Comparison of ENCODE assay signal across 10 mouse cellular contexts in the genomic region with DNA sequence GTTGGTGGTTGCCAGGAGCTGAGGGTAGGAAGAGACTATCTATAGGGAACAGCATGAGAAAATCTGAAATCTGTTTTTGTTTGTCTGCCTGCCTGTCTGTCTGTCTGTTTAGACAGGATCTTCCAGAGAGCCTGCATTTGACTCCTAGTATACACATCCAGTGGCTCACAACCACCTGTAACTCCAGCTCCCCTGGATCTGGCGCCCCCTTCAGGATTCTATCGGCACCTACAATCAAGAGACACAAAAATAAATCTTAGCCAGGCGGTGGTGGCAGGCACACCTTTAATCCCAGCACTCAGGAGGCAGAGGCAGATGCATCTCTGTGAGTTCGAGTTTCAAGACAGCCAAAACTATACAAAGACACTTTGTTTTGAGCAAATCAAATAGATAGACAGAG. TPM values are rescaled to one million over a fixed set of nuclear protein-coding genes. Genes with fewer than 3 reads are reported as not detected.
DNase-seq lines count a peak whose midpoint lies in the region; ATAC-seq and TF ChIP-seq lines count a peak whose summit lies in the region.
"Had no signal": no experiment of that assay in that cellular context is flagged by ENCODE, and none has a peak within 500 bp of the region (broad histone marks: within the 10 kb centered on the region; RNA-seq: fewer than 3 reads in every experiment).

No protein-coding gene starts in this region.

- CTCF ChIA-PET in Patski (lab: Charles Lee), result interaction anchor here (1.0 to 3.0 kb wide), 6 partner anchors 10 to 56 kb away, joined by 3 to 22 read pairs (median 6); no protein-coding TSS in a partner anchor

- intact Hi-C loops in heart, adult 2 months (cut with DNase I), result no loop called here

- TF ChIP-seq CTCF in heart, adult 2 months (IDR thresholded peaks at IDR 0.05), result peak; percentile 66
- TF ChIP-seq CTCF in midbrain, postnatal 0 days (IDR thresholded peaks at IDR 0.05), result peak; percentile 58
- peak; percentile 70 for TF ChIP-seq CTCF in Patski (IDR thresholded peaks at IDR 0.05)

- H3K36me3 ChIP-seq in heart, adult 2 months (ENCODE audit: control insufficient read depth, insufficient read depth, low read length), result no peaks in the 10 kb centered on the region
- peaks cover 14% of the 10 kb centered on the region; the same call in 1 of the 2 replicates for H3K36me3 ChIP-seq in midbrain, postnatal 0 days (ENCODE audit: insufficient read depth, low read length)
- no peaks in the 10 kb centered on the region; the same call in 1 of the 2 replicates for H3K36me3 ChIP-seq in midbrain, embryonic 11.5 days (ENCODE audit: control insufficient read depth, insufficient read depth, low read length)
- no peaks in the 10 kb centered on the region for H3K36me3 ChIP-seq in splenic B cell, adult 2 months (ENCODE audit: control insufficient read depth, insufficient read depth, low read length, poor library complexity, severe bottlenecking)

- no peak overlapping the region for H3K4me3 ChIP-seq in heart, adult 2 months
- no peak overlapping the region for H3K4me3 ChIP-seq in midbrain, postnatal 0 days (ENCODE audit: low read depth, low read length)
- H3K4me3 ChIP-seq in midbrain, embryonic 11.5 days (ENCODE audit: low read depth, low read length), result no peak overlapping the region

- no peak overlapping the region for H3K27ac ChIP-seq in heart, adult 2 months
- no peak overlapping the region for H3K27ac ChIP-seq in midbrain, postnatal 0 days (ENCODE audit: low read depth, low read length)
- H3K27ac ChIP-seq in midbrain, embryonic 11.5 days (ENCODE audit: low read depth, low read length), result no peak overlapping the region

- no peak overlapping the region for H3K9ac ChIP-seq in heart, adult 2 months (ENCODE audit: low read depth, low read length)
- no peak overlapping the region for H3K9ac ChIP-seq in midbrain, postnatal 0 days (replicated peaks; ENCODE audit: low read length, poor library complexity, severe bottlenecking)
- H3K9ac ChIP-seq in midbrain, embryonic 11.5 days (ENCODE audit: low read length), result no peak overlapping the region

- TF ChIP-seq EP300 in heart, adult 2 months (IDR thresholded peaks at IDR 0.05; ENCODE audit: insufficient read depth, low read depth, low read length), result no peak

- in situ Hi-C loops in Patski (cut with MboI; ENCODE audit: low pct_unique_long_range_greater_than_20kb), result no loop called here

- no peak overlapping the region for H3K4me2 ChIP-seq in midbrain, postnatal 0 days (ENCODE audit: low read depth, low read length, poor library complexity, severe bottlenecking)
- H3K4me2 ChIP-seq in midbrain, embryonic 11.5 days, result no peak overlapping the region

- no peaks in the 10 kb centered on the region for H3K27me3 ChIP-seq in heart, adult 2 months (ENCODE audit: control insufficient read depth, insufficient read depth, low read length)
- no peaks in the 10 kb centered on the region for H3K27me3 ChIP-seq in midbrain, postnatal 0 days (ENCODE audit: insufficient read depth, low read length)
- 0 out of 2 replicates have a peak, but pooled peaks cover 4% of the 10 kb centered on the region for H3K27me3 ChIP-seq in midbrain, embryonic 11.5 days (ENCODE audit: control insufficient read depth, insufficient read depth, low read length)
- no peaks in the 10 kb centered on the region for H3K27me3 ChIP-seq in Patski
- H3K27me3 ChIP-seq in splenic B cell, adult 2 months (ENCODE audit: control insufficient read depth, insufficient read depth, low read length, poor library complexity, severe bottlenecking), result no peaks in the 10 kb centered on the region

- peaks cover 10% of the 10 kb centered on the region for H3K4me1 ChIP-seq in heart, adult 2 months (ENCODE audit: control insufficient read depth, insufficient read depth, low read length)
- H3K4me1 ChIP-seq in midbrain, postnatal 0 days (ENCODE audit: insufficient read depth, low read length), result 0 out of 2 replicates have a peak, but pooled peaks cover 3% of the 10 kb centered on the region
- H3K4me1 ChIP-seq in midbrain, embryonic 11.5 days (ENCODE audit: control insufficient read depth, insufficient read depth, low read length), result peaks cover 5% of the 10 kb centered on the region; the same call in 1 of the 2 replicates

- no peak for DNase-seq in heart, adult 2 months
- DNase-seq in heart, adult 9 months (ENCODE audit: low spot score in 2 of 2), result no peak
- DNase-seq in midbrain, postnatal 0 days (ENCODE audit: low spot score), result no peak
- no peak for DNase-seq in midbrain, embryonic 11.5 days (ENCODE audit: low spot score, missing footprints)
- no peak for DNase-seq in Patski (ENCODE audit: low read depth, low spot score)
- peak; percentile 53 for DNase-seq in splenic B cell, adult 2 months (ENCODE audit: low read depth, low spot score)
- DNase-seq in heart, adult 18-20 months, result no peak
- DNase-seq: heart, postnatal 36 days had no signal

- no peak for ATAC-seq in midbrain, postnatal 0 days (ENCODE audit: low FRiP score)
- ATAC-seq in midbrain, embryonic 11.5 days (ENCODE audit: low FRiP score), result no peak
- ATAC-seq in Patski, result no peak
- no peak for ATAC-seq in megakaryocyte progenitor cell, adult 5-6 weeks (replicated peaks; ENCODE audit: poor library complexity)

- no peak for TF ChIP-seq POLR2A in heart, adult 2 months (IDR thresholded peaks at IDR 0.05; ENCODE audit: insufficient read depth, low read depth, low read length)

- no peaks in the 10 kb centered on the region; the same call in 1 of the 2 replicates for H3K79me2 ChIP-seq in heart, adult 2 months (replicated peaks; ENCODE audit: control insufficient read depth, insufficient read depth, low read length)

- POLR2A ChIA-PET in Patski (lab: Charles Lee), result no interaction called here

- 55% methylated on average over 4 of the region's 4 CpGs for WGBS in heart, adult 2 months
- WGBS in midbrain, postnatal 0 days, result 48% methylated on average over 4 of the region's 4 CpGs
- 45% methylated on average over 4 of the region's 4 CpGs for whole genome bisulfite sequencing in midbrain, embryonic 11.5 days

- H3K9me3 ChIP-seq in midbrain, postnatal 0 days (ENCODE audit: low read length), result no peaks in the 10 kb centered on the region
- H3K9me3 ChIP-seq in midbrain, embryonic 11.5 days (ENCODE audit: control insufficient read depth, low read length), result no peaks in the 10 kb centered on the region

RNA-seq across cellular contexts. Expression of a gene that starts 4.5 kb away (rescaled TPM):
- total RNA-seq in heart, adult 2 months (2021), result 10 to 100 TPM in 1 of 2 experiments, 1 to 10 TPM in 1; 9.8 to 11.4 TPM
- polyA plus RNA-seq in heart, adult 2 months (2012; rRNA removed), result 14.4 and 15.6 TPM in 2 replicates
- 185 and 264 TPM in 2 replicates for total RNA-seq in midbrain, postnatal 0 days (2014; rRNA removed)
- polyA plus RNA-seq in midbrain, postnatal 0 days (2015; fragmentation: Nextera tagmentation; extraction: Ambion mirVana), result 424 and 430 TPM in 2 replicates
- polyA plus RNA-seq in midbrain, embryonic 11.5 days (2014; fragmentation: Nextera tagmentation; extraction: Ambion mirVana), result 51.4 and 53.8 TPM in 2 replicates
- polyA plus RNA-seq in Patski (2021), result 30.1 TPM
- 2.9 and 4.7 TPM in 2 replicates for total RNA-seq in megakaryocyte progenitor cell, adult 5-6 weeks (2015)
- 1.6 and 3.7 TPM in 2 replicates for total RNA-seq in megakaryocyte progenitor cell, adult 5-6 weeks (2017)
- total RNA-seq in heart, adult 18-20 months (2021), result 10 to 100 TPM; 12.2 to 13.0 TPM

RNA-seq across cellular contexts. Expression of a gene that starts 33.4 kb away (rescaled TPM):
- total RNA-seq in heart, adult 2 months (2021), result 10 to 100 TPM; 19.5 to 20.0 TPM
- 21.0 and 21.5 TPM in 2 replicates for polyA plus RNA-seq in heart, adult 2 months (2012; rRNA removed)
- total RNA-seq in midbrain, postnatal 0 days (2014; rRNA removed), result 39.5 and 40.9 TPM in 2 replicates
- 17.7 and 18.1 TPM in 2 replicates for polyA plus RNA-seq in midbrain, postnatal 0 days (2015; fragmentation: Nextera tagmentation; extraction: Ambion mirVana)
- 10.3 and 10.6 TPM in 2 replicates for polyA plus RNA-seq in midbrain, embryonic 11.5 days (2014; fragmentation: Nextera tagmentation; extraction: Ambion mirVana)
- 170 TPM for polyA plus RNA-seq in Patski (2021)
- 3.3 and 3.5 TPM in 2 replicates for total RNA-seq in megakaryocyte progenitor cell, adult 5-6 weeks (2015)
- total RNA-seq in megakaryocyte progenitor cell, adult 5-6 weeks (2017), result 6.5 and 6.8 TPM in 2 replicates
- 10 to 100 TPM; 20.4 to 25.0 TPM for total RNA-seq in heart, adult 18-20 months (2021)

RNA-seq across cellular contexts. Expression of a gene that starts 58.3 kb away (rescaled TPM):
- total RNA-seq in heart, adult 2 months (2021), result not detected
- 0.12 TPM in 1 of 2 replicates, not detected in the other for polyA plus RNA-seq in heart, adult 2 months (2012; rRNA removed)
- 0.19 and 1.4 TPM in 2 replicates for total RNA-seq in midbrain, postnatal 0 days (2014; rRNA removed)
- polyA plus RNA-seq in midbrain, postnatal 0 days (2015; fragmentation: Nextera tagmentation; extraction: Ambion mirVana), result 0.48 and 1.1 TPM in 2 replicates
- 0.08 and 0.28 TPM in 2 replicates for polyA plus RNA-seq in midbrain, embryonic 11.5 days (2014; fragmentation: Nextera tagmentation; extraction: Ambion mirVana)
- 1.8 TPM for polyA plus RNA-seq in Patski (2021)
- not detected in 2 replicates for total RNA-seq in megakaryocyte progenitor cell, adult 5-6 weeks (2015)
- not detected in 2 replicates for total RNA-seq in megakaryocyte progenitor cell, adult 5-6 weeks (2017)
- not detected for total RNA-seq in heart, adult 18-20 months (2021)
- total RNA-seq: heart, postnatal 36 days had no signal
- polyA plus RNA-seq: large intestine, adult 2 months had no signal

Comparison
In these comparisons a context has a peak if more than half of its experiments do, and no peak if none do; other contexts are left out.
1. RNA of a gene that starts 4.5 kb away (total RNA-seq): 185 to 264 TPM in midbrain, postnatal 0 days; 12.2 to 13.0 TPM in heart, adult 18-20 months, 9.8 to 11.4 TPM in heart, adult 2 months and 1.6 to 4.7 TPM in megakaryocyte progenitor cell, adult 5-6 weeks; every median in the first group is over 10 times any median in the second.
2. Peak in every context shown above with its lines, with median percentiles within 50 percentile points of each other: CTCF ChIP-seq.